Mouse (Mus musculus) common myeloid progenitor, adult 5-6 weeks (primary cell): ENCODE results near the gene Qpct. TPM values are rescaled to one million over a fixed set of nuclear protein-coding genes. Genes with fewer than 3 reads are reported as not detected.

Source experiments
- ATAC-seq: replicated peaks from 2 replicates; pipeline ENCODE4 v1.8.0; 2016; ENCODE audit warnings: low read depth, mild to moderate bottlenecking, moderate TSS enrichment, inconsistent platforms; ENCODE audit not compliant: poor library complexity, severe bottlenecking
- total RNA-seq: library from RNA; stranded (forward); fragments of 200-1000, 187-1606 nt; gene quantifications from 2 replicates; pipeline ENCODE4 v1.2.3, GENCODE M21; 2017

Gene Qpct
- total RNA-seq, 1 experiment from 2014 or later = 1.3 TPM

DNA sequence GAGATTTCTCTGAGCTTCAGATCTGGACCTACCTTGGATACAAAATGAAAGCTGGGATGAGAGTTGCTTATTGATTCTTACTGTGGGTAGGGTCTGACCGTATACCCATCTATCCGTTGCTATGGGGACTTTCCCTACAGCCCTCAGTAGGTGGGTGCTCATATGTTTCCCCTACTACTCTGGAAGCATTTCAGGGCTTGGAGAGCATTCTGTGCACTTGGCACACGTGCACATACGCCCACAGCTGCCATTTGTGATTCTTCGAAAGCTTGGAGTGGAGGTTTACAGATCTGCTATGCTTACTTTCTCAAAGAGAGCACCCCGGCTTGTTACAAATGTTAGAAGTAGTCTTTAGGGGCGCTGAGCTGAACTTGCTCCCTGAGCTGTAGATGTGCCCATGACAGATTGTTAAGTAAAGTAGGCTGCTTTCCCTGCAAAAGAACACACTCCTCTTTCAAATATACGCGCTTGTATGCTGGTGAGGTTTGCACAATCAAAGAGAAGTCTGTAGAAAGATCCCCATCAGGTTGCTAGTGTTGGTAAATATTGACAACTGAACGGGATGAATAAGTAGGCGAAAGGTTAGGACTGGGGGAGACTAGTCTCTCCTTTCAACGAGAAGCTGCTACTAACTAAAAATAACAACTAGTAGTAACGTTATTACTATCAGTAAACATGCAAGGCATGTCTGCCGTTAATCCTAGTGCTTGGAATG is 18.2 kb downstream of the Qpct start:
- no peak for ATAC-seq

DNA sequence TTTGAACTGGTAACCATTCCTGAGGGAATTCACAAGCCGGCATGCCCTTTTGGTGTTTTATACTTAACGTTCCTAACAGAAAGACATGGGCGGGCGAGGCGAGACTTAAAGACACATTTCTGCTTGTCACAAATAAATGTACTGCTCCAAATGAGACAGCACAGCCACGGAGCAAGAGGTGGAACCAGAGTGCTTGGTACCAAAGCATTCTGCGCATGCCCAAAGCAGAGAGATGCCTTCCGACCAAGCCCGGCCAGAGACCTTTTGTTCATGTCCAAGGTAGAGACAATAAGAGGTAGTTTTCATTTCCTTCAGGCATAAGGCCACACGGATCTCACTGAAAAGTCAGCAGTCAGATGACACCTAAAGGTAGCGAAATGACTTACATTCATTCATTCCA is 20.2 kb downstream of the Qpct start:
- no peak for ATAC-seq

GRCm38 (mm10) chr17:79076974-79077847 is 25.5 kb downstream of the Qpct start:
- no peak for ATAC-seq

GRCm38 (mm10) chr17:79077848-79078146 is 26.1 kb downstream of the Qpct start:
- no peak for ATAC-seq

- ATAC-seq = no peak
Measured at GRCm38 (mm10) chr17:79078248-79078647, 26.5 kb downstream of the Qpct start.

GRCm38 (mm10) chr17:79091710-79092109 is 40.0 kb downstream of the Qpct start:
- ATAC-seq = no peak

- ATAC-seq = no peak
Measured at GRCm38 (mm10) chr17:79093286-79093975, 41.7 kb downstream of the Qpct start.

- ATAC-seq = peak; percentile 88
Measured at GRCm38 (mm10) chr17:79095624-79096023, 43.9 kb downstream of the Qpct start.

DNA sequence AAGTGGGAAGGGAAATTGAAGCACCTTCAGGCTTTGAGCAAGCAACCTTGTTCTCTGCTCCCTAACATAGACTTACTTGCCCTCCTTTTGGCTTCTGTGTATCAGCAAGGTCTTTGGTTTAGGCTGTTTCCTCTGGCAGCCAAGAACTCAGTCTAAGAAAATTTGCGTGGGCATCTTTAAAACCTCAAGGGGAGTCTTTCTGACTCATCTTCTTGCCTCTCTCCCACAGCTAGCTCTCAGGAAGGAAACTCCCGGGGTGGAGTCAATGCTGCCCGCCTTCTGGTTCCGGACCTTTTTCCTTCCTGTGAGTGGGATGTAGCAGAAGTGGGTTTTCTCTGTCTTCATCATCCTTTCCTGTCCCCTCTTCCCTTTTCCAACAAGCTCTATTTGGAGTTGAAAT is 48.2 kb downstream of the Qpct start:
- no peak for ATAC-seq

DNA sequence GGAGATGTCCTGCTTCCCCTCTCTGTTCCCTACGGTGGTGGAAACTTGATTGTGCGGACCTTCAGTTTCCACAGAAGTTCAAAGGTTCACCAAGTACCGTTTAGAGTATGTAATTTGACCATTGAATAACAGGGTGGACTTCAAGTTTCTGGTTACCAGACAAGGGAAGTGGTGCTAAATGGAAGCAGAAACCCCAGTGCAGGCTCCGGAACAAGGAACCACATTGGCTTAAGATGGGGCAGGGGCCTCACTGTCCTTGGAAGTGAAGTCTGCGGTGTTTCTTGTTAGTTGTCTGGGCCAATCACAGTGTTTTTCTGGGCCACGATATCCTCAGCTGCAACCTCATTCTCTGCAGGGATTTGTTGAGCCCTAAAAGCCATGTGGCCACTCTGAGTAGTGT is 56.5 kb downstream of the Qpct start:
- ATAC-seq = no peak

GRCm38 (mm10) chr17:79109576-79109975 is 57.9 kb downstream of the Qpct start:
- no peak for ATAC-seq

GRCm38 (mm10) chr17:79110936-79111348 is 59.2 kb downstream of the Qpct start:
- peak; percentile 82 for ATAC-seq

DNA sequence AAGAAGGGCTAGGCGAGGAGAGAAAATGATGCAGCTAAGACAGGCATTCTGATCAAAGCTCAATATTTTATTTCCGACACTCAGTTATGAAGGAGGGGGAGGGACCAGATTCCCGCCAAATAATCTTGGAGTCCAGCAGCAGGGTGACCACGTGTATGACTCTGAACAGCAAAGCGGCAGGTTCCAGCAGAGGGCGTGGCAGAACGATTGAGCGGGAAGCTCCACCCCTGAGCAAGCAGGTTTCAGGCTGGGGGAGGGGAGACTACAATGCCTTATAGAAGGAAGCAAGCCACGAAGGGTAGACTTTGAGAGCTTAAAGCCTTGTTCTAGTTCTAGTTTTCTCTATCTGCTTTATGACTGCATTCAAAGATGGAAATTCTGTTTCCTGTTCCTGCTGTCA is 63.5 kb downstream of the Qpct start:
- ATAC-seq = 0 out of 2 replicates have a peak, but pooled peaks have one; percentile 52

DNA sequence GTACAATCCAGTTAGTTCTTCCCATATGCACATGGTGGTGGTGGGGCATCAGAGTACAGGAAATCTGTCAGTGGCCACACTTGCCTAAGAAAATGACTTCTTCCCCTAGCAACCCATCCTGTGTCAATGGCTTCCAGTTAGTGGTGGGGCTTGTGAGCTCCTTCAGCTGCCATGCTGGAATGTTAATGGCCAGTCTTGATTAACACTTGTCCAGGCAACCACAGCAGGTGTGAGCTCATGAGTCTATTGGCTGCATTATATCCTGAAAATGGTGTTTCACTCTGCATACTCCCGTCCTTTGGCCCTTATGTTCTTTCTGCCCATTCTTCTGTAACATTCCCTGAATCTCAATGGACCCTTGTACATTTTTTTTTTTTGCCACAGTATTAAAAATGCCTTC is 67.4 kb downstream of the Qpct start:
- ATAC-seq = no peak

DNA sequence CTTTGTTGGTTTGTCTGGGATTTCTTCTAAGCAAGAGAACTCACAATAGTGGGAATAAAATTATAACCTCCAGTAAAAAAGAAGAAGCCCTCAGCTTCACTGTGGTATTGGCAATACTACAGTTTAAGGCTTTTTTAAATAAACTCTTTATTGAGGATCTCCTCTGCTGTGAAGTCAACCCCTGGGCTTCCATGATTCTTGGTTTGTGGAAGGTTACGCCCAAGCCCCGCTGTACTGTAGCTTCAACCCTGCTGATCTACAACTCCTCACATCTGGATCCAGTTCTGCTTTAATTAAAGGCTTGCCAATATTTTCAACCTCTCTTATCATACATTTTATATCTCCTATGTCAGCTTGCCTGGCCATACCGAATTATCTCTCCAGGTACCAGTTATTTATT is 68.6 kb downstream of the Qpct start:
- no peak for ATAC-seq

DNA sequence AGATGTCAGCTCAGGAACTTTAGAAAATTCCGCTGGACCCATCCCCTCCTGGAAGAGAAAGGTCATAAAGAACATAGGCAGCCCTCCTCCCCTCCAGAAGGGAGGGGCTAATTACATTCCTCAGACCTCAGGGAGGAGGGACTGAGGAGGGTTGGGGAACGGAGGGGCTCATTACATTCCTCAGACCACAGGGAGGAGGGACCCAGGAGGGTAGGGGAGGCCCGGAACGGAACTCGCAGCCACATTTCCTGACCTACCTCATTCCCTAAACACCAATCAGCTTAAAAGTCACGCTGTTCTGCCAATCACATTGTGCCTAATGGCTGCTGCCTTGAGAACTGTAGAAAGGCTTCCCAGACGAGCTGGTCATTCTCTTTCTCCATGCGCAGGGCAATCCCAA is 82.0 kb downstream of the Qpct start:
- no peak for ATAC-seq

DNA sequence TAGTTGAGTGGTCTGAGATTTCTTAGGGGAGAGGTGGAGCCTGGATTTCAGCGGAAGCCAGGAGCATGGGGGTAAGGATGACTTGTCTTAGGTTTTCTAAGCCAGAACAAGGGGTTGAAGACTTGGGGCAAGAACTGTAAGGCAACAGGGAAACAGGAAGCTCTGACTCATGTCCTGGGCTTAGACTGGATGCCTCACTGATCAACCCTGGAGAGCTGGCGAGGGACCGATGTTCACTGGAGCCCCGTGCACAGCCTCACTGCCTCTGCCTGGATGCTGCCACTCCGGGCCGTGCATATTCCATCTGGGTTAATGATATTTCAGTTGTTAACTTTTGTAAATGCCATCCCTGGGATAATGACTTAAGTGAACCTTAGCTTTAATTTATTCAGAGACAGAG is 84.1 kb downstream of the Qpct start:
- no peak for ATAC-seq

- ATAC-seq = no peak
Measured at GRCm38 (mm10) chr17:79136401-79136800, 84.7 kb downstream of the Qpct start.
